Mouse (Mus musculus): ENCODE measurements at regions not wholly inside any gene's neighbourhood (a gene's known extent, or its start where the extent isn't known, plus 50 kb on each side); places are given as distances from the start of the nearest gene placed in this dataset.

DNA sequence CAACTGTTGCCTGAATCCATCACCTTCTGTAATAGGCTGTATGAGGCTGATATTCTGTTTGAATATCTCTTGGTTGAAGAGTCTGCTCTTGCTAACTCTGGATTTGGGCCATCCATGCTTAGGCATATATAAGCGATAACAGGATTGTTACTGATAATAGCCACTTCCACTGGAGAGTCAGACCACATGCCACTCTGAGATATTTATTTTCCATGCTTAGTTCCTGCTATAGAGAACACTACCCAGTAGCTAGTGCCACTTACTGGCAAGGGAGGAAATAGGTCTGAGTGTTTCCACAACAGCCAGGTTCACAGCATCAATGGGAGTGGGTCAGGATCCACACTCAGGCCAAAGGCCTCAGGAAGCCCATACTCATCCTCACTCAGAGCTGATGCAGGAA is 53.6 kb upstream of the Rack1 start:
- no peaks in the 10 kb centered on the region for H3K4me1 ChIP-seq (replicated peaks; ENCODE audit: control insufficient read depth, insufficient read depth, low read length)
- 84% methylated on average over 1 of the region's 1 CpGs for WGBS
- no peak for ATAC-seq

DNA sequence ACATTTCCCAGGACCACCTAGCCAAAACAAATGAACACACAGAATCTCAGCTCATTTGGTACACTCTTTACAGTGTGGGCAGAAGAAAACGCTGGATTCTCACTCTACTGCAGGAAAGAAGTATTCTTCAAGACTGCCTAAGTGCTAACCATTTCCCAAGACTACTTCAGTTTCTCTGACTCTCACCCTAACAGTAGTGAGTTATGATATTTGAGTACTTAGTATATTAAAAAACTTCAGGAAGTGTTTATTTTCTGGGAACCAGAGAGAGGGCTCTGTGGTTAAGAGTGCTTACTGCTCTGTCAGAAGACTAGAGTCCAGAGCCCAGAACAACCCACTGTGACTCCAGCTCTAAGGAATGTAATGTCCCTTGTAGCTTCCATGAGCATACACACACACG is 52.1 kb upstream of the Rack1 start:
- Histone ChIP-seq H3K9ac (replicated peaks; ENCODE audit: low read depth, low read length) (no peak overlapping the region), H3K4me2 (ENCODE audit: low read length) (no peak overlapping the region), H3K27ac (ENCODE audit: low read length) (no peak overlapping the region), H3K4me3 (replicated peaks; ENCODE audit: low read length) (no peak overlapping the region), H3K36me3 (ENCODE audit: control insufficient read depth, insufficient read depth) (no peaks in the 10 kb centered on the region), H3K4me1 (replicated peaks; ENCODE audit: control insufficient read depth, insufficient read depth, low read length) (no peaks in the 10 kb centered on the region), H3K9me3 (ENCODE audit: control insufficient read depth, low read length) (no peaks in the 10 kb centered on the region), H3K27me3 (replicated peaks; ENCODE audit: control insufficient read depth, insufficient read depth, low read length) (no peaks in the 10 kb centered on the region)
- ATAC-seq = no peak
- WGBS = 89% methylated on average over 2 of the region's 2 CpGs

More for the DNA sequence above, 53.6 kb upstream of the Rack1 start:
- Histone ChIP-seq H3K27ac (ENCODE audit: low read length) (no peak overlapping the region), H3K36me3 (ENCODE audit: control insufficient read depth, insufficient read depth) (no peaks in the 10 kb centered on the region), H3K27me3 (replicated peaks; ENCODE audit: control insufficient read depth, insufficient read depth, low read length) (no peaks in the 10 kb centered on the region), H3K4me3 (replicated peaks; ENCODE audit: low read length) (no peak overlapping the region), H3K4me2 (ENCODE audit: low read length) (no peak overlapping the region), H3K9me3 (ENCODE audit: control insufficient read depth, low read length) (no peaks in the 10 kb centered on the region), H3K9ac (replicated peaks; ENCODE audit: low read depth, low read length) (no peak overlapping the region)

Data from forebrain, embryonic 16.5 days (tissue).